ENCODE assay signal across 42 mouse cellular contexts in the genomic region with DNA sequence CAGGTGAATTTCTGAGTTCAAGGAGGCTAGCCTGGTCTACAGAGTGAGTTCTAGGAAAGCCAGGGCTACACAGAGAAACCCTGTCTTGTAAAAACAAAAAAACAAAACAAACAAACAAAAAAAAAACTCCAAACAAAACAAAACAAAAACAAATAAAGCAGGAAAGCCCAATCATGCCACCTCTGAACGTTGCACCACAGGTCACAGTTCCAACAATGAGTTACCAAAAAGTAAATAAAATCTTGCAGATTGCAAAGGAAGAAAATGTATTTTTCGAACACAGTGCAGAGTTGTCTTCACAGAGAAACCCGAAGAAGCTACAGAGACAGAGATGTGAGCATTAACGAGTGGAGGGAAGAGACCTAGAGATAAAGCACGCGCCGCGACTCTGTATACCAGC. TPM values are rescaled to one million over a fixed set of nuclear protein-coding genes. Genes with fewer than 3 reads are reported as not detected.
"Had no signal": no experiment of that assay in that cellular context is flagged by ENCODE, and none has a peak within 500 bp of the region (broad histone marks: within the 10 kb centered on the region; RNA-seq: fewer than 3 reads in every experiment).

No protein-coding gene starts in this region.

- H3K27ac ChIP-seq: left cerebral cortex, adult 2 months; limb, embryonic 10.5 days; limb, embryonic 12.5 days; limb, embryonic 13.5 days; limb, embryonic 15.5 days; liver, embryonic 12.5 days; liver, embryonic 13.5 days; liver, embryonic 14.5 days; liver, embryonic 15.5 days; lung, embryonic 15.5 days; macrophage; midbrain, embryonic 10.5 days; midbrain, embryonic 12.5 days; midbrain, embryonic 13.5 days; midbrain, embryonic 15.5 days had no signal

- ATAC-seq: liver, embryonic 12.5 days; liver, postnatal 0 days; lung, postnatal 0 days; midbrain, embryonic 13.5 days; midbrain, embryonic 15.5 days; midbrain, embryonic 16.5 days had no signal

- H3K9ac ChIP-seq: limb, embryonic 12.5 days; limb, embryonic 13.5 days; limb, embryonic 15.5 days; liver, embryonic 12.5 days; liver, embryonic 13.5 days; liver, embryonic 14.5 days; liver, embryonic 15.5 days; liver, postnatal 0 days; lung, embryonic 14.5 days; lung, embryonic 15.5 days; midbrain, embryonic 12.5 days; midbrain, embryonic 13.5 days; midbrain, embryonic 15.5 days had no signal

- H3K4me1 ChIP-seq: midbrain, embryonic 12.5 days; midbrain, embryonic 13.5 days; midbrain, embryonic 15.5 days had no signal

- H3K4me3 ChIP-seq: left cerebral cortex, adult 2 months; limb, embryonic 10.5 days; limb, embryonic 12.5 days; limb, embryonic 13.5 days; limb, embryonic 15.5 days; liver, embryonic 12.5 days; liver, embryonic 13.5 days; liver, embryonic 15.5 days; lung, embryonic 15.5 days; megakaryocyte, embryonic 14.5 days; midbrain, embryonic 10.5 days; midbrain, embryonic 12.5 days; midbrain, embryonic 13.5 days; midbrain, embryonic 15.5 days; myocyte had no signal

- H3K9me3 ChIP-seq: limb, embryonic 10.5 days; limb, embryonic 12.5 days; limb, embryonic 13.5 days; limb, embryonic 15.5 days; liver, embryonic 12.5 days; liver, embryonic 13.5 days; liver, embryonic 15.5 days; lung, embryonic 15.5 days; midbrain, embryonic 10.5 days; midbrain, embryonic 12.5 days; midbrain, embryonic 13.5 days; midbrain, embryonic 15.5 days had no signal

- DNase-seq: left cerebral cortex, postnatal 4 days; liver; liver, embryonic 13.5 days; liver, postnatal 0 days; lung, adult 18-20 months; lung, adult 2 months; lung, embryonic 14.5 days; lung, postnatal 10 days; lung, postnatal 14 days; lung, postnatal 36 days; lung, postnatal 4 days; midbrain, embryonic 14.5 days had no signal

- H3K4me2 ChIP-seq: limb, embryonic 12.5 days; limb, embryonic 13.5 days; limb, embryonic 15.5 days; liver, embryonic 12.5 days; liver, embryonic 13.5 days; liver, embryonic 15.5 days; lung, embryonic 14.5 days; lung, embryonic 15.5 days; midbrain, embryonic 11.5 days; midbrain, embryonic 12.5 days; midbrain, embryonic 13.5 days; midbrain, embryonic 15.5 days had no signal

- H3K27me3 ChIP-seq: lung, embryonic 15.5 days had no signal

- H3K36me3 ChIP-seq: limb, embryonic 10.5 days; limb, embryonic 12.5 days; limb, embryonic 13.5 days; limb, embryonic 15.5 days; liver, embryonic 12.5 days; liver, embryonic 13.5 days; liver, embryonic 15.5 days; lung, embryonic 15.5 days; midbrain, embryonic 10.5 days; midbrain, embryonic 12.5 days; midbrain, embryonic 13.5 days; midbrain, embryonic 15.5 days had no signal

RNA-seq across cellular contexts. Expression of gene Gcgr, which starts 7.9 kb away (rescaled TPM):
- total RNA-seq: left cerebral cortex, adult 2 months; left cerebral cortex, postnatal 25 days; left cerebral cortex, postnatal 36 days; megakaryocyte progenitor cell, adult 5-6 weeks; megakaryocyte, adult 5-6 weeks; megakaryocyte-erythroid progenitor cell, adult 5-6 weeks; monocyte, adult 5-6 weeks had no signal
- polyA plus RNA-seq: midbrain, embryonic 11.5 days had no signal

RNA-seq across cellular contexts. Expression of gene Ppp1r27, which starts 28.4 kb away (rescaled TPM):
- total RNA-seq: left cerebral cortex, adult 18-20 months; left cerebral cortex, adult 2 months; left cerebral cortex, adult 8-10 months; left cerebral cortex, postnatal 10 days; left cerebral cortex, postnatal 14 days; left cerebral cortex, postnatal 25 days; left cerebral cortex, postnatal 36 days; left cerebral cortex, postnatal 4 days; megakaryocyte, adult 5-6 weeks; megakaryocyte-erythroid progenitor cell, adult 5-6 weeks; midbrain, postnatal 0 days; monocyte, adult 5-6 weeks had no signal
- polyA plus RNA-seq: limb, embryonic 12.5 days; liver, embryonic 12.5 days; liver, embryonic 14.5 days; lung, embryonic 14.5 days; lung, postnatal 0 days; macrophage; midbrain, embryonic 10.5 days; midbrain, embryonic 11.5 days; midbrain, embryonic 12.5 days; midbrain, embryonic 13.5 days; midbrain, embryonic 14.5 days; midbrain, embryonic 15.5 days; midbrain, embryonic 16.5 days; midbrain, postnatal 0 days had no signal
